Comparison of ENCODE assay signal across 7 mouse cellular contexts in the genomic region with DNA sequence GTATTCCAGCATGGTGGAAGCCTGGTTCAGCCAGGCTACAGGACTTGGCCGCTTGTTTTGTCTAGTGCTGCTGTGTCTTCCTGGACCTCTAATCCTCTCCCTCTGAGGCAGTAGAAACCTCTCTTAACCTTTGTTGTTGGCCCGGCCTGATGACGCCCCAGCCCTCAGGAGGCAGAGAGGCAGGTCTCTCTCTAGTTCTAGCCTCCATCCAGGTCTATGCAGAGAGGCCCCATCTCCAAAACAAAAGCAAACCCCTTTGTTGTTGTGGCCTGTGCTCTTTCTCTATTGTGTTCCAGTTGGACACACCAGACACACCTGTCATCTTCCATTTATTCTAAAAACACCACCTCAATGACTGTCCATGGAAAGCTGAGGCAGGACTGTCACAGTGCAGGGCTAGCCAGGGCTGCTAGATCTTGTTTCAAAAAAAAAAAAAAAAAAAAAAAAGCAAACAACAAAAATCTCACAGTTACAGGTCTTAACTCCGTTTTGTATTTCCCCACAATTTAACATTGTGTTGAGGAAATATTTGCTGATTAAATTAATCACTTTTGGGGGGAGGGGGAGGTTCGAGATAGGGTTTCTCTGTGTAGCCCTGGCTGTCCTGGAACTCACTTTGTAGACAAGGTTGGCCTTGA. TPM values are rescaled to one million over a fixed set of nuclear protein-coding genes. Genes with fewer than 3 reads are reported as not detected.
DNase-seq lines count a peak whose midpoint lies in the region; ATAC-seq and TF ChIP-seq lines count a peak whose summit lies in the region.

No protein-coding gene starts in this region.

- no peak for TF ChIP-seq EP300 in stomach, postnatal 0 days (optimal IDR thresholded peaks at IDR 0.05)

- H3K4me1 ChIP-seq in thymus, adult 2 months (replicated peaks; ENCODE audit: control insufficient read depth, insufficient read depth, low read length): peaks cover 10% of the 10 kb centered on the region
- peaks cover 29% of the 10 kb centered on the region for H3K4me1 ChIP-seq in embryonic facial prominence, embryonic 15.5 days
- H3K4me1 ChIP-seq in stomach, postnatal 0 days (replicated peaks; ENCODE audit: control insufficient read depth, insufficient read depth): no peaks in the 10 kb centered on the region

- H3K36me3 ChIP-seq in thymus, adult 2 months (ENCODE audit: control insufficient read depth, insufficient read depth, low read length): peaks cover 6% of the 10 kb centered on the region; the same call in 1 of the 2 replicates
- H3K36me3 ChIP-seq in embryonic facial prominence, embryonic 15.5 days: no peaks in the 10 kb centered on the region; the same call in 1 of the 2 replicates
- no peaks in the 10 kb centered on the region for H3K36me3 ChIP-seq in stomach, postnatal 0 days (ENCODE audit: control insufficient read depth, insufficient read depth, low read length)

- H3K27me3 ChIP-seq in thymus, adult 2 months (ENCODE audit: control insufficient read depth, insufficient read depth, low read length): no peaks in the 10 kb centered on the region
- no peaks in the 10 kb centered on the region for H3K27me3 ChIP-seq in embryonic facial prominence, embryonic 15.5 days
- H3K27me3 ChIP-seq in stomach, postnatal 0 days (ENCODE audit: control insufficient read depth, insufficient read depth, low read length): no peaks in the 10 kb centered on the region

- no peak for ATAC-seq in embryonic facial prominence, embryonic 15.5 days (ENCODE audit: insufficient number of reproducible peaks, low FRiP score, low TSS enrichment, low read depth)
- ATAC-seq in stomach, postnatal 0 days (ENCODE audit: low FRiP score, low TSS enrichment): no peak

- intact Hi-C loops in left cerebral cortex, adult 2 months (cut with DNase I): no loop called here

- DNase-seq in thymus, adult 2 months: no peak
- no peak for DNase-seq in thymus, adult 18-20 months
- DNase-seq in liver: peak; percentile 16
- DNase-seq in stomach, postnatal 0 days (ENCODE audit: low spot score): no peak
- DNase-seq in left cerebral cortex, adult 2 months (ENCODE audit: extremely low spot score in 1 of 2, low spot score in 2 of 2): no peak
- no peak for DNase-seq in cerebellum, adult 11 months

- peak overlapping the region; percentile 70 for H3K4me3 ChIP-seq in thymus, adult 2 months (ENCODE audit: control insufficient read depth, insufficient read depth, low read length)
- peak overlapping the region; percentile 75 for H3K4me3 ChIP-seq in embryonic facial prominence, embryonic 15.5 days (replicated peaks)
- H3K4me3 ChIP-seq in stomach, postnatal 0 days (ENCODE audit: low read depth, low read length): peak overlapping the region; percentile 84
- H3K4me3 ChIP-seq in left cerebral cortex, adult 2 months: no peak overlapping the region

- peak overlapping the region; percentile 73 for H3K9ac ChIP-seq in embryonic facial prominence, embryonic 15.5 days
- peak overlapping the region; percentile 70 for H3K9ac ChIP-seq in stomach, postnatal 0 days (ENCODE audit: low read length)

- H3K9me3 ChIP-seq in embryonic facial prominence, embryonic 15.5 days (replicated peaks): no peaks in the 10 kb centered on the region
- H3K9me3 ChIP-seq in stomach, postnatal 0 days (ENCODE audit: control insufficient read depth, low read length): no peaks in the 10 kb centered on the region

- no peak for TF ChIP-seq POLR2A in thymus, adult 2 months (IDR thresholded peaks at IDR 0.05; ENCODE audit: control insufficient read depth, extremely low read depth, insufficient read depth, low read length, poor library complexity)

- no peak overlapping the region for H3K27ac ChIP-seq in thymus, adult 2 months (ENCODE audit: control insufficient read depth, insufficient read depth, low read length)
- no peak overlapping the region for H3K27ac ChIP-seq in embryonic facial prominence, embryonic 15.5 days (replicated peaks)
- no peak overlapping the region for H3K27ac ChIP-seq in stomach, postnatal 0 days (replicated peaks)
- no peak overlapping the region for H3K27ac ChIP-seq in left cerebral cortex, adult 2 months

- WGBS in thymus, adult 2 months: 17% methylated on average over 5 of the region's 5 CpGs
- WGBS in embryonic facial prominence, embryonic 15.5 days: 10% methylated on average over 5 of the region's 5 CpGs
- 6% methylated on average over 5 of the region's 5 CpGs for WGBS in stomach, postnatal 0 days

- peak overlapping the region; percentile 98 for H3K4me2 ChIP-seq in embryonic facial prominence, embryonic 15.5 days (replicated peaks)
- H3K4me2 ChIP-seq in stomach, postnatal 0 days (replicated peaks; ENCODE audit: low read depth): peak overlapping the region; percentile 100

- no peak for TF ChIP-seq CTCF in thymus, adult 2 months (IDR thresholded peaks at IDR 0.05; ENCODE audit: borderline replicate concordance, control insufficient read depth, extremely low read depth, insufficient read depth, low read length, poor library complexity)
- no peak for TF ChIP-seq CTCF in stomach, postnatal 0 days (IDR thresholded peaks at IDR 0.05; ENCODE audit: low read depth)
- TF ChIP-seq CTCF in left cerebral cortex, adult 2 months (IDR thresholded peaks at IDR 0.05): no peak

RNA-seq across cellular contexts. Expression of a gene that starts 1.4 kb away (rescaled TPM):
- 7.7 and 12.0 TPM in 2 replicates for polyA plus RNA-seq in thymus, adult 2 months (2012; rRNA removed)
- 8.3 and 8.9 TPM in 2 replicates for polyA plus RNA-seq in embryonic facial prominence, embryonic 15.5 days (2015; fragmentation: Nextera tagmentation; extraction: Ambion mirVana)
- 1.4 and 1.6 TPM in 2 replicates for polyA plus RNA-seq in stomach, postnatal 0 days (2015; fragmentation: Nextera tagmentation; extraction: Ambion mirVana)
- under 1 TPM in 1 of 2 experiments, not detected in 1; 0.11 TPM for total RNA-seq in left cerebral cortex, adult 2 months (2021)

RNA-seq across cellular contexts. Expression of a gene that starts 43.9 kb away (rescaled TPM):
- polyA plus RNA-seq in thymus, adult 2 months (2012; rRNA removed): 0.56 and 1.2 TPM in 2 replicates
- 0.35 TPM in 1 of 2 replicates, not detected in the other for polyA plus RNA-seq in embryonic facial prominence, embryonic 15.5 days (2015; fragmentation: Nextera tagmentation; extraction: Ambion mirVana)
- polyA plus RNA-seq in stomach, postnatal 0 days (2015; fragmentation: Nextera tagmentation; extraction: Ambion mirVana): 0.08 TPM in 1 of 2 replicates, not detected in the other
- total RNA-seq in left cerebral cortex, adult 2 months (2021): 1 to 10 TPM; 1.7 to 2.2 TPM

RNA-seq across cellular contexts. Expression of a gene that starts 54.1 kb away (rescaled TPM):
- 5.7 and 6.3 TPM in 2 replicates for polyA plus RNA-seq in thymus, adult 2 months (2012; rRNA removed)
- polyA plus RNA-seq in embryonic facial prominence, embryonic 15.5 days (2015; fragmentation: Nextera tagmentation; extraction: Ambion mirVana): 6.2 and 7.6 TPM in 2 replicates
- 1.1 and 1.2 TPM in 2 replicates for polyA plus RNA-seq in stomach, postnatal 0 days (2015; fragmentation: Nextera tagmentation; extraction: Ambion mirVana)
- 1 to 10 TPM; 1.4 to 1.7 TPM for total RNA-seq in left cerebral cortex, adult 2 months (2021)
